Mouse (Mus musculus): ENCODE measurements at regions not wholly inside any gene's neighbourhood (a gene's known extent, or its start where the extent isn't known, plus 50 kb on each side); places are given as distances from the start of the nearest gene placed in this dataset.
A peak's percentile ranks its signal among the peaks of the same experiment; 100 is the strongest.

- no peak overlapping the region for H3K4me3 ChIP-seq (ENCODE audit: low read depth, low read length)
- no peaks in the 10 kb centered on the region for H3K9me3 ChIP-seq (ENCODE audit: low read length)
- ATAC-seq (ENCODE audit: low FRiP score) (no peak), DNase-seq (ENCODE audit: low spot score) (no peak)
- no peaks in the 10 kb centered on the region for H3K36me3 ChIP-seq (ENCODE audit: insufficient read depth, low read length)
- no peak overlapping the region for H3K4me2 ChIP-seq (ENCODE audit: low read depth, low read length, poor library complexity, severe bottlenecking)
- TF ChIP-seq CTCF (IDR thresholded peaks at IDR 0.05), result no peak
- no peaks in the 10 kb centered on the region for H3K27me3 ChIP-seq (ENCODE audit: insufficient read depth, low read length)
- WGBS, result 92% methylated on average over 1 of the region's 1 CpGs
- no peak overlapping the region for H3K9ac ChIP-seq (replicated peaks; ENCODE audit: low read length, poor library complexity, severe bottlenecking)
- no peaks in the 10 kb centered on the region for H3K4me1 ChIP-seq (ENCODE audit: insufficient read depth, low read length)
- no peak overlapping the region for H3K27ac ChIP-seq (ENCODE audit: low read depth, low read length)
Measured at GRCm38 (mm10) chr14:72338046-72338445, 153.6 kb downstream of the Gm9195 start.

- peak; percentile 27 for DNase-seq (ENCODE audit: low spot score)
- no peak overlapping the region for H3K4me2 ChIP-seq (ENCODE audit: low read depth, low read length, poor library complexity, severe bottlenecking)
- no peak overlapping the region for H3K9ac ChIP-seq (replicated peaks; ENCODE audit: low read length, poor library complexity, severe bottlenecking)
- no peak for ATAC-seq (ENCODE audit: low FRiP score)
- H3K4me1 ChIP-seq (ENCODE audit: insufficient read depth, low read length), result no peaks in the 10 kb centered on the region
- H3K4me3 ChIP-seq (ENCODE audit: low read depth, low read length), result no peak overlapping the region
- H3K36me3 ChIP-seq (ENCODE audit: insufficient read depth, low read length), result no peaks in the 10 kb centered on the region
- H3K9me3 ChIP-seq (ENCODE audit: low read length), result no peaks in the 10 kb centered on the region
- TF ChIP-seq CTCF (IDR thresholded peaks at IDR 0.05), result no peak
- no peaks in the 10 kb centered on the region for H3K27me3 ChIP-seq (ENCODE audit: insufficient read depth, low read length)
- no peak overlapping the region for H3K27ac ChIP-seq (ENCODE audit: low read depth, low read length)
Measured at GRCm38 (mm10) chr14:72303856-72304255, 187.8 kb downstream of the Gm9195 start.

GRCm38 (mm10) chr14:72300026-72300425, 191.6 kb downstream of the Gm9195 start:
- no peaks in the 10 kb centered on the region for H3K9me3 ChIP-seq (ENCODE audit: low read length)
- H3K4me2 ChIP-seq (ENCODE audit: low read depth, low read length, poor library complexity, severe bottlenecking), result no peak overlapping the region
- no peak overlapping the region for H3K9ac ChIP-seq (replicated peaks; ENCODE audit: low read length, poor library complexity, severe bottlenecking)
- no peak overlapping the region for H3K4me3 ChIP-seq (ENCODE audit: low read depth, low read length)
- DNase-seq (ENCODE audit: low spot score) (peak; percentile 46), ATAC-seq (ENCODE audit: low FRiP score) (no peak)
- H3K4me1 ChIP-seq (ENCODE audit: insufficient read depth, low read length), result no peaks in the 10 kb centered on the region
- no peak overlapping the region for H3K27ac ChIP-seq (ENCODE audit: low read depth, low read length)
- TF ChIP-seq CTCF (IDR thresholded peaks at IDR 0.05), result peak; percentile 75
- no peaks in the 10 kb centered on the region for H3K27me3 ChIP-seq (ENCODE audit: insufficient read depth, low read length)
- WGBS, result 78% methylated on average over 1 of the region's 1 CpGs
- H3K36me3 ChIP-seq (ENCODE audit: insufficient read depth, low read length), result no peaks in the 10 kb centered on the region

GRCm38 (mm10) chr14:72294631-72295030, 197.0 kb downstream of the Gm9195 start:
- WGBS, result 39% methylated on average over 6 of the region's 6 CpGs
- Histone ChIP-seq H3K4me1 (ENCODE audit: insufficient read depth, low read length) (no peaks in the 10 kb centered on the region), H3K4me3 (ENCODE audit: low read depth, low read length) (no peak overlapping the region), H3K36me3 (ENCODE audit: insufficient read depth, low read length) (no peaks in the 10 kb centered on the region), H3K4me2 (ENCODE audit: low read depth, low read length, poor library complexity, severe bottlenecking) (no peak overlapping the region), H3K9ac (replicated peaks; ENCODE audit: low read length, poor library complexity, severe bottlenecking) (no peak overlapping the region), H3K9me3 (ENCODE audit: low read length) (no peaks in the 10 kb centered on the region), H3K27me3 (ENCODE audit: insufficient read depth, low read length) (no peaks in the 10 kb centered on the region), H3K27ac (ENCODE audit: low read depth, low read length) (no peak overlapping the region)
- TF ChIP-seq CTCF (IDR thresholded peaks at IDR 0.05), result no peak
- ATAC-seq (ENCODE audit: low FRiP score) (no peak), DNase-seq (ENCODE audit: low spot score) (no peak)

GRCm38 (mm10) chr14:72293677-72294387, 197.8 kb downstream of the Gm9195 start:
- H3K4me2 ChIP-seq (ENCODE audit: low read depth, low read length, poor library complexity, severe bottlenecking), result no peak overlapping the region
- no peaks in the 10 kb centered on the region for H3K9me3 ChIP-seq (ENCODE audit: low read length)
- WGBS, result 68% methylated on average over 9 of the region's 9 CpGs
- H3K27ac ChIP-seq (ENCODE audit: low read depth, low read length), result no peak overlapping the region
- H3K27me3 ChIP-seq (ENCODE audit: insufficient read depth, low read length), result no peaks in the 10 kb centered on the region
- ATAC-seq (ENCODE audit: low FRiP score) (peak; percentile 52; the same call in 1 of the 2 replicates), DNase-seq (ENCODE audit: low spot score) (peak; percentile 81)
- TF ChIP-seq CTCF (IDR thresholded peaks at IDR 0.05), result peak; percentile 81
- no peak overlapping the region for H3K4me3 ChIP-seq (ENCODE audit: low read depth, low read length)
- no peak overlapping the region for H3K9ac ChIP-seq (replicated peaks; ENCODE audit: low read length, poor library complexity, severe bottlenecking)
- no peaks in the 10 kb centered on the region for H3K36me3 ChIP-seq (ENCODE audit: insufficient read depth, low read length)
- no peaks in the 10 kb centered on the region for H3K4me1 ChIP-seq (ENCODE audit: insufficient read depth, low read length)

GRCm38 (mm10) chr14:72292656-72293299, 198.9 kb downstream of the Gm9195 start:
- 78% methylated on average over 7 of the region's 7 CpGs for whole genome bisulfite sequencing
- Histone ChIP-seq H3K36me3 (ENCODE audit: insufficient read depth, low read length) (no peaks in the 10 kb centered on the region), H3K4me1 (ENCODE audit: insufficient read depth, low read length) (no peaks in the 10 kb centered on the region), H3K27ac (ENCODE audit: low read depth, low read length) (no peak overlapping the region), H3K4me3 (ENCODE audit: low read depth, low read length) (no peak overlapping the region), H3K9ac (replicated peaks; ENCODE audit: low read length, poor library complexity, severe bottlenecking) (no peak overlapping the region), H3K4me2 (ENCODE audit: low read depth, low read length, poor library complexity, severe bottlenecking) (no peak overlapping the region), H3K9me3 (ENCODE audit: low read length) (no peaks in the 10 kb centered on the region), H3K27me3 (ENCODE audit: insufficient read depth, low read length) (no peaks in the 10 kb centered on the region)
- peak; percentile 34 for DNase-seq (ENCODE audit: low spot score)
- ATAC-seq (ENCODE audit: low FRiP score), result no peak
- TF ChIP-seq CTCF (IDR thresholded peaks at IDR 0.05), result no peak

All from midbrain, postnatal 0 days (tissue).